Mouse (Mus musculus) olfactory bulb, adult 2 months (tissue): ENCODE results near the gene Mecom. TPM values are rescaled to one million over a fixed set of nuclear protein-coding genes. Genes with fewer than 3 reads are reported as not detected.

Experiments used
- H3K27ac ChIP-seq: fragments of 200-500 bp; 2 replicates; pipeline ENCODE4 v1.5.1; 2012; ENCODE audit warnings: low read depth, low read length; ENCODE audit not compliant: insufficient read depth
- H3K4me1 ChIP-seq: fragments of 200-500 bp; 2 replicates; pipeline ENCODE4 v1.6.1; 2012; ENCODE audit warnings: low read length; ENCODE audit not compliant: control insufficient read depth, insufficient read depth
- H3K4me3 ChIP-seq: fragments of 200-500 bp; 2 replicates; pipeline ENCODE4 v1.5.1; 2012; ENCODE audit warnings: mild to moderate bottlenecking, low read depth, low read length, moderate library complexity; ENCODE audit not compliant: insufficient read depth
- CTCF ChIP-seq: fragments of 200-500 bp; IDR thresholded peaks from 2 replicates; pipeline ENCODE4 v1.5.1; 2012; ENCODE audit warnings: low read depth, mild to moderate bottlenecking, low read length, moderate library complexity; ENCODE audit not compliant: insufficient read depth
- POLR2A ChIP-seq: fragments of 200-500 bp; IDR thresholded peaks from 2 replicates; pipeline ENCODE4 v1.6.1; 2012; ENCODE audit warnings: mild to moderate bottlenecking, low read depth, low read length, moderate library complexity; ENCODE audit not compliant: insufficient read depth
- WGBS: fragments of 180-500 bp; shearing (Covaris S2); methylation state at CpG from one replicate; pipeline ENCODE4 v1.1.7; 2018; 5-methylcytosine and 5-hydroxymethylcytosine counted together
- polyA plus RNA-seq: library from polyadenylated mRNA; stranded (reverse); fragments of >200 nt; gene quantifications from 2 replicates; pipeline ENCODE4 v1.2.4, GENCODE M21; 2012; ENCODE audit warnings: low replicate concordance; ENCODE audit not compliant: missing spikeins, insufficient read depth, insufficient read length

Mecom gene
- polyA plus RNA-seq, 1 experiment, result not detected

GRCm38 (mm10) chr3:30150071-30150470 is 397.7 kb downstream of the Mecom start:
- H3K4me3 ChIP-seq, result no peak overlapping the region
- H3K4me1 ChIP-seq, result no peaks in the 10 kb centered on the region
- 95% methylated on average over 4 of the region's 4 CpGs for WGBS
- no peak for TF ChIP-seq POLR2A
- no peak for TF ChIP-seq CTCF
- H3K27ac ChIP-seq, result no peak overlapping the region

- H3K4me1 ChIP-seq, result no peaks in the 10 kb centered on the region
- no peak overlapping the region for H3K4me3 ChIP-seq
- 86% methylated on average over 8 of the region's 8 CpGs for WGBS
- no peak overlapping the region for H3K27ac ChIP-seq
- TF ChIP-seq CTCF, result no peak
- no peak for TF ChIP-seq POLR2A
Observed at GRCm38 (mm10) chr3:30148378-30149079, 399.3 kb downstream of the Mecom start.

- Histone ChIP-seq H3K4me1 (no peaks in the 10 kb centered on the region), H3K27ac (no peak overlapping the region), H3K4me3 (no peak overlapping the region)
- 75% methylated on average over 5 of the region's 5 CpGs for WGBS
- TF ChIP-seq POLR2A (no peak), CTCF (no peak)
Observed at GRCm38 (mm10) chr3:30145051-30145450, 402.8 kb downstream of the Mecom start.

- no peak for TF ChIP-seq CTCF
- 43% methylated on average over 11 of the region's 11 CpGs for WGBS
- Histone ChIP-seq H3K4me1 (no peaks in the 10 kb centered on the region), H3K27ac (no peak overlapping the region), H3K4me3 (no peak overlapping the region)
Observed at GRCm38 (mm10) chr3:30143961-30144411, 403.8 kb downstream of the Mecom start.

GRCm38 (mm10) chr3:30143440-30143839 is 404.4 kb downstream of the Mecom start:
- TF ChIP-seq POLR2A, result no peak
- TF ChIP-seq CTCF, result no peak
- H3K4me3 ChIP-seq, result no peak overlapping the region
- WGBS, result 88% methylated on average over 2 of the region's 2 CpGs

GRCm38 (mm10) chr3:30140349-30140748 is 407.5 kb downstream of the Mecom start:
- 95% methylated on average over 5 of the region's 5 CpGs for WGBS
- TF ChIP-seq POLR2A (no peak), CTCF (no peak)
- Histone ChIP-seq H3K4me1 (no peaks in the 10 kb centered on the region), H3K4me3 (no peak overlapping the region), H3K27ac (no peak overlapping the region)

More at GRCm38 (mm10) chr3:30143440-30143839, 404.4 kb downstream of the Mecom start:
- no peak overlapping the region for H3K27ac ChIP-seq
- H3K4me1 ChIP-seq, result no peaks in the 10 kb centered on the region

- TF ChIP-seq POLR2A, result no peak
- TF ChIP-seq CTCF, result no peak
- H3K4me3 ChIP-seq, result no peak overlapping the region
- H3K27ac ChIP-seq, result no peak overlapping the region
- WGBS, result 82% methylated on average over 4 of the region's 4 CpGs
- no peaks in the 10 kb centered on the region for H3K4me1 ChIP-seq
Observed at GRCm38 (mm10) chr3:30139678-30140077, 408.1 kb downstream of the Mecom start.

GRCm38 (mm10) chr3:30138588-30138987 is 409.2 kb downstream of the Mecom start:
- Histone ChIP-seq H3K4me3 (no peak overlapping the region), H3K4me1 (no peaks in the 10 kb centered on the region), H3K27ac (no peak overlapping the region)
- 94% methylated on average over 6 of the region's 6 CpGs for WGBS
- TF ChIP-seq POLR2A (no peak), CTCF (no peak)

- WGBS, result 87% methylated on average over 6 of the region's 6 CpGs
- Histone ChIP-seq H3K4me1 (no peaks in the 10 kb centered on the region), H3K4me3 (no peak overlapping the region), H3K27ac (no peak overlapping the region)
- no peak for TF ChIP-seq CTCF
Observed at GRCm38 (mm10) chr3:30135857-30136256, 412.0 kb downstream of the Mecom start.
